Mouse (Mus musculus): ENCODE results near the gene Neurl4.
"Not testable (repeated sequence)": the region's sequence is repeated elsewhere in the genome, so short reads cannot be mapped to it uniquely, and the experiment has no call there.

Gene Neurl4

GRCm38 (mm10) chr11:69953267-69953915, 52.5 kb downstream of the Neurl4 start:
- DNase-seq (ENCODE audit: low read depth, low spot score) = no peak

DNA sequence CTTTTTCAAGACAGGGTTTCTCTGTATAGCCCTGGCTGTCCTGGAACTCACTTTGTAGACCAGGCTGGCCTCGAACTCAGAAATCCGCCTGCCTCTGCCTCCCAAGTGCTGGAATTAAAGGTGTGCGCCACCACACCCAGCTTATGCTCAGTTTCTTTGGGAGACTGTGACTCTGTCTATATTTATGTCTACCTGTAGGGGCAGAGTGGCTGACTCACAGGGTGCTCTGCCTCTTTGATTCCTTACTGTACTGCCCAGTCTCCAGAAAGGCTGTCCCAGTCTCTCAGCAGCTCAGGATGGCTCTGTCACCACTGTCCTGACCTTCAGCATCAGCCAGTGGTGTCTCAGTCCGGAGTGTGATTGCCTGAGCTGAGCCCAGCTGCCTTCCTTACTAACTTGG, 54.7 kb downstream of the Neurl4 start:
- DNase-seq (ENCODE audit: low read depth, low spot score) = not testable (repeated sequence)

GRCm38 (mm10) chr11:69956218-69956617, 55.3 kb downstream of the Neurl4 start:
- DNase-seq (ENCODE audit: low read depth, low spot score) = no peak

DNA sequence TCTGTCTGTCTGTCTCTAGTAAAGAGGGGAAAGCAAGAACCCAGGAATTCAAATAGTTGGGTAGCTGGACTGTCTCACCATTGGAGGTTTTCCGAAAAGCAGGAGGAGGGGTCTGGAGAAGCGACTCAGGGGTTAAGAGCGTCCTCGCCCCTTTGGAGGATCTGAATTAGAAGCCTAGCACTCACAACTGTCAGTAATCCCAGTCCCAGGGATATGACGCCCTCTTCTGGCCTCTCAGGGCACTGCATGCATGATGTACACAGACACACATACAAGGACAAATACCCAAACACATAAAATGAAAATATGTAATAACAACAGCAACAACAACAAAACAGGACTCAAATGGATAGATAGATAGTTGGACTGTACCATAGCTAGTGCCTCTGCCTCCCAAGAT, 59.7 kb downstream of the Neurl4 start:
- no peak for DNase-seq (ENCODE audit: low read depth, low spot score)

DNA sequence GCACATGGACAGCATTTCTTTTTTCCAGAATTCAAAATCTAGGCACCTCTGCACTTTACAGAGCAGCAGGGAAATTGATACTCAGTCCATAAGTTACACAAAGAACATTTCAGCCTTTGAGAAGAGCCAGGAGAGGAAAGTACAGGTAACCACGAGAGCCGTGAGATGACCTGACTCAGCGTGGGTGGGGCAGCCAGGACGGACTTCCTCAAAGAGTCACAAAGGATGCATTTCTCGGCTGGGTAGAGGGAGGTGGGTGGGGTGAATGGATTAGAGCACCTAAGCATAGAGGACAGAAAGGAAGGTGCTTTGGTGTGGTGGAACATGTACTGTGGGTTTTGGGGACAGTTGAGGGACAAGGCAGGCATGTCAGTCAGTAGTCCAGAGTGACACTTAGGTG, 61.0 kb downstream of the Neurl4 start:
- DNase-seq (ENCODE audit: low read depth, low spot score) = no peak
